Mouse (Mus musculus) liver, embryonic 16.5 days (tissue): Measurements from ENCODE around the gene Pusl1. TPM values are rescaled to one million over a fixed set of nuclear protein-coding genes. Genes with fewer than 3 reads are reported as not detected.

Experiments
- ATAC-seq: fragments of 200-750 bp; cut with Nextera tagmentation; 2 replicates; pipeline ENCODE4 v1.8.0; 2017; ENCODE audit warnings: low read depth, mild to moderate bottlenecking, moderate number of reproducible peaks, moderate library complexity
- H3K27ac ChIP-seq: fragments of 300-500 bp; sonication (generic); 2 replicates; pipeline ENCODE4 v1.5.1; 2014; ENCODE audit warnings: mild to moderate bottlenecking, low read length
- H3K27me3 ChIP-seq: fragments of 300-500 bp; sonication (generic); 2 replicates; pipeline ENCODE4 v1.6.1; 2014; ENCODE audit warnings: low read depth, low read length, mixed read lengths; ENCODE audit not compliant: control insufficient read depth, insufficient read depth
- H3K36me3 ChIP-seq: fragments of 300-500 bp; sonication (generic); 2 replicates; pipeline ENCODE4 v1.6.1; 2014; ENCODE audit warnings: mild to moderate bottlenecking; ENCODE audit not compliant: control insufficient read depth, insufficient read depth
- H3K4me1 ChIP-seq: fragments of 300-500 bp; sonication (generic); 2 replicates; pipeline ENCODE4 v1.6.1; 2014; ENCODE audit warnings: low read depth, low read length, mixed read lengths; ENCODE audit not compliant: control insufficient read depth
- H3K4me2 ChIP-seq: fragments of 300-500 bp; sonication (generic); 2 replicates; pipeline ENCODE4 v1.6.1; 2014; ENCODE audit warnings: low read depth, low read length, mixed read lengths
- H3K4me3 ChIP-seq: fragments of 300-500 bp; sonication (generic); 2 replicates; pipeline ENCODE4 v1.5.1; 2014; ENCODE audit warnings: low read depth, mild to moderate bottlenecking, low read length
- H3K9ac ChIP-seq: fragments of 300-500 bp; sonication (generic); 2 replicates; pipeline ENCODE4 v1.6.1; 2014; ENCODE audit warnings: low read depth, low read length
- H3K9me3 ChIP-seq: fragments of 300-500 bp; sonication (generic); replicated peaks from 2 replicates; pipeline ENCODE4 v1.6.1; 2016; ENCODE audit warnings: low read length; ENCODE audit not compliant: control insufficient read depth
- WGBS: fragments of 180-500 bp; shearing (Covaris S2); extraction: QIAGEN DNeasy Blood & Tissue Kit; methylation state at CpG from one replicate; pipeline ENCODE4 v1.1.7; 2014; ENCODE audit not compliant: insufficient replicate concordance; 5-methylcytosine and 5-hydroxymethylcytosine counted together
- polyA plus RNA-seq: library from polyadenylated mRNA; unstranded; fragments of >200 nt; fragmentation: Nextera tagmentation; extraction: Ambion mirVana; gene quantifications from 2 replicates; pipeline ENCODE4 v1.2.1, GENCODE M21; 2015

Pusl1 gene
- polyA plus RNA-seq, 1 experiment from 2014 or later, result 13.4 TPM

DNA sequence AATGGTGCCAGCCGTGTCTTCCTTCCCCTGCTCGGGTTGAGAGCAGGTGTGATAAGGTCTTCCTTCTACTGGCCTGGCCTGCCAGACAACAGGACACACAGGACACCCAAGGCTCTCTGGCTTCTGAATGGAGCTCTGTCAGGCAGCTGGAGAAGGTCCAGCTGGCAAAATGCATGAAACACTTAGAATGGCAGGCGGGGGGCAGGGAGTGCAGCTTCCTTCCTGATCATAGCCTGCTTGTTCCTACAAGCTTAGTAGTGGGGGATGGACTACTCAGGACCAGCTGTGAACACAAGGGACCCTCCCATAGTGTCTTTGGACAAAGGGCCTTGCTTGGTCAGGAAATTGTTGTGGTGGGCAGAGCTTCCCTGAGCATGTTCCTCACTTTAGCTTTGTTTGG, 9.6 kb upstream of the Pusl1 start:
- Histone ChIP-seq H3K9me3 (no peaks in the 10 kb centered on the region), H3K36me3 (peaks cover 40% of the 10 kb centered on the region), H3K27ac (no peak overlapping the region), H3K27me3 (no peaks in the 10 kb centered on the region), H3K9ac (no peak overlapping the region), H3K4me3 (no peak overlapping the region), H3K4me2 (no peak overlapping the region), H3K4me1 (no peaks in the 10 kb centered on the region)
- ATAC-seq, result no peak
- 56% methylated on average over 3 of the region's 3 CpGs for WGBS

DNA sequence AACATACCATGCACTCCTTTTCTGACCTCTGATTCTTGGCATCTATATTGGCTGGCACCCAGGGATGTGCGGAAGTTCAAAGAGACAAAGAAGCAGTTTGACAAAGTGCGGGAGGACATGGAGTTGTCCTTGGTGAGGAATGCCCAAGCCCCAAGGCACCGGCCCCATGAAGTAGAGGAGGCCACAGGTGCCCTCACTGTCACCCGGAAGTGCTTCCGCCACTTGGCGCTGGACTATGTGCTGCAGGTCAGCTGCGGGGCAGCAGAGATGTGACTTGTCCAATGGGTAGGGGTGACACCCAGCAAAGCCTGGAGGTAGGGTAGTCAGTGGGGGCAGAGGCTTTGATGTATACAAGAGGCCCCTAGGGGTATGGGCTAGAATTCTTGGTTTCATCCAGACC, 7.8 kb upstream of the Pusl1 start:
- 90% methylated on average over 7 of the region's 7 CpGs for WGBS
- H3K4me1 ChIP-seq, result peaks cover 11% of the 10 kb centered on the region
- no peak overlapping the region for H3K4me2 ChIP-seq
- peaks cover 40% of the 10 kb centered on the region for H3K36me3 ChIP-seq
- H3K4me3 ChIP-seq, result no peak overlapping the region
- no peak overlapping the region for H3K27ac ChIP-seq
- ATAC-seq, result no peak
- H3K9ac ChIP-seq, result no peak overlapping the region
- H3K27me3 ChIP-seq, result no peaks in the 10 kb centered on the region
- H3K9me3 ChIP-seq, result no peaks in the 10 kb centered on the region

DNA sequence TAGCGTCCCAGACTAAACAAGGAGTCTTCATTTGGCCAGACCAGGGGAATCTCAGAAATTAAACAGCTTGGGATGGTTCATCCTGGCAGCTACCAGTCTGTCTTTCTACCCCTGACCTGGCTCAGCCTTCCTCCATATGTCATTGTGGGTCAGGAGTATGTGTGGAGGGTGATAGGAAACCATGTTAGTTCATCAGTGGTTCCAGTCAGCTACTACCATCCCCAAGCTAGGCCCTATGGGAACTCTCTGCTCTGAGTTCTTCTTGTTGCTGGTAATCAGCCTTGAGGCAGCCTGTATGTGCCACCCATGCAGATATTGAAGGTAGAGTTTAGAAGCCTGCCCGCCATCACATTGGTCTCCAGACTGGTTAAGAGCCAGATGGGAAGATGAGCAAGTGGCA, 6.7 kb upstream of the Pusl1 start:
- H3K27ac ChIP-seq, result no peak overlapping the region
- no peaks in the 10 kb centered on the region for H3K27me3 ChIP-seq
- H3K36me3 ChIP-seq, result peaks cover 32% of the 10 kb centered on the region
- no peak for ATAC-seq
- no peak overlapping the region for H3K4me2 ChIP-seq
- WGBS, result 73% methylated on average over 2 of the region's 2 CpGs
- H3K4me1 ChIP-seq, result peaks cover 22% of the 10 kb centered on the region
- no peaks in the 10 kb centered on the region for H3K9me3 ChIP-seq
- no peak overlapping the region for H3K4me3 ChIP-seq
- no peak overlapping the region for H3K9ac ChIP-seq

DNA sequence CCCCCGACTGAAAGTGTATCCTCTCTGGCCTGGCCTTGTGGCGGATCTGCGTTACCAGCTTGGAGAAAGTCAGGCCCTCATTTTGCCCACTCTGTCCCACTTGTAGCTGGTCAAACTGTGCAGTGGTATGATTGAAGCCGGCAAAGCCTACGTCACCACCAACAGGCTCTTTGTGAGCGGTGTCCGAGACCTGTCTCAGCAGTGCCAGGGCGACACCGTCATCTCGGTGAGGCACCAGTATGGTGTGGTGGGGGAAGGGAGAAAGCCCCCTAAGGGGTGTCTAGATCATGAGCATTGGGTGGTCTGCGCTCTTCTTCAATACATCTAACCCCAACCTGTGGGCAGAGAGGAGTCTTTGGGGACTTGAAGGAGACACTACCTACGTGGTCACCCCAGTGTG, 4.9 kb upstream of the Pusl1 start:
- peaks cover 26% of the 10 kb centered on the region for H3K36me3 ChIP-seq
- no peak overlapping the region for H3K4me3 ChIP-seq
- H3K4me1 ChIP-seq, result peaks cover 31% of the 10 kb centered on the region
- no peaks in the 10 kb centered on the region for H3K9me3 ChIP-seq
- no peak for ATAC-seq
- WGBS, result 91% methylated on average over 12 of the region's 12 CpGs
- H3K9ac ChIP-seq, result no peak overlapping the region
- H3K27me3 ChIP-seq, result no peaks in the 10 kb centered on the region
- no peak overlapping the region for H3K4me2 ChIP-seq
- no peak overlapping the region for H3K27ac ChIP-seq

DNA sequence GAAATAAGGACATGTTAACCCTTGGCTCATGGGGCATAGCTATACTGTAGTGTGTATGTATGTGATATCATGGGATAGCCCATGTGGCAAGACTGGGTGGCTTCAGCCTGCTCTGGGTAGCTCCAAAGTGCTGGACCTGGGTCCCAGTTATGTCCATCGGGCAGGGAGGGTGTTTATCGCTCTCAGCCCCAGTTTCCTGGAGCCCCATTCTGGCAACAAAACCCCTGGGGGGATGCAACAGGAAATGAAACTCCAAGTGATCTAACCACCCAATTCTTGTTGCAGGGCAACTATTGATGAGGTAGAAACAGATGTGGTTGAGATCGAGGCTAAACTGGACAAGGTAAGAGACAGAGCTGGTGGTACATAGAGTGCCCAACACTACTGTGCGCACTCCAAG, 4.2 kb upstream of the Pusl1 start:
- Histone ChIP-seq H3K36me3 (peaks cover 24% of the 10 kb centered on the region), H3K27me3 (no peaks in the 10 kb centered on the region), H3K4me2 (no peak overlapping the region), H3K9me3 (no peaks in the 10 kb centered on the region), H3K4me1 (peaks cover 37% of the 10 kb centered on the region), H3K9ac (no peak overlapping the region), H3K27ac (no peak overlapping the region), H3K4me3 (no peak overlapping the region)
- no peak for ATAC-seq
- 78% methylated on average over 4 of the region's 4 CpGs for WGBS

DNA sequence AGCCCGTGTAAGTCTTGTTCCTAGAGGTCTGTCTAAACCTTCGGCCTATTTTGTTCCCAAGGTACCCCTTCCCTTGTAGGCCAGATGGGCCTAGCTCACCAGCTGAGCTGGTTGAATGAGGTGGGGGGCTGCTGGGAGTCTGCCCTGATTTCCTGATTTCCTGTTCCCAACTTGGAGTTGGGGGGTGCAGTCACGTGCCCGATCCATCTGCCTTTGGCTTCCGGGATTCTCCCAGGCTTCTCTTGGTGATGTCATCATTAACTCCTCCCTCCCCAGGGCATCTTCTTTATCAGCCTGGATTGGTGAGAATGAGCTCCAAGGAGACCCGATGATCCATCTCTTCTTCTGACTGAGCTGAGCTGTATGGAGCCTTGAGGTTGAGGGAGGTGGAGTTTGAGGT, 3.6 kb upstream of the Pusl1 start:
- Histone ChIP-seq H3K9ac (no peak overlapping the region), H3K4me3 (no peak overlapping the region), H3K36me3 (peaks cover 18% of the 10 kb centered on the region), H3K4me1 (peaks cover 41% of the 10 kb centered on the region), H3K27me3 (no peaks in the 10 kb centered on the region), H3K27ac (no peak overlapping the region), H3K4me2 (no peak overlapping the region), H3K9me3 (no peaks in the 10 kb centered on the region)
- no peak for ATAC-seq
- 73% methylated on average over 6 of the region's 6 CpGs for WGBS

DNA sequence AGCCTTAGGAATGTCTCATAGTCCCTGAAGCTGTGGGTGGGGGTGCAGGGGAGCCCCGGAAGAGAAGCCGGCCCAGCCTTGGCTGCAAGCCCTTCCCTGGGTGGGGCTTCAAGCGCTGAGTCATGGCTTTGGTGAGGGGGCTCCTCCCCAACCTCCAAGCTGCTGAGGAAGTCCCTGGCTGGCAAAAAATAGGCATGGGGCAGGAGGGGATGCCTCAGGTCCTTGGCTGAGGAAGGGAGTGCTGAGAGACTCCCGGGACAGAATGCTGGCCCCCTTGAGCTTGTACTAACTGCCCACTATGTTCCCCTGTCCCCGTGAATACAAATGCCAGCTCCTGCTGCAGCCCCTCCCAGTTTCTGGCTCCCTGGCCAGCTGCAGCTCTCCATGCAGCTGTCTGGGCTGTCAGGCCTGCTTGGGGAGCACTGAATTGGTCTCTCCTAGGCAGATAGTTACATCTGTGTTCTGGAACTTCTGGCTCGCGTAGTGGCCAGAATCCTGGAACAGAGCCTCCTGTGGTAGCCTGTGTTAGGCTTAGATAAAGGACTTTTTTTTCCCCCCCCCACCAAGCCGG, 2.8 kb upstream of the Pusl1 start:
- Histone ChIP-seq H3K4me1 (peaks cover 41% of the 10 kb centered on the region), H3K27me3 (no peaks in the 10 kb centered on the region), H3K4me2 (peak overlapping the region; percentile 100), H3K36me3 (peaks cover 14% of the 10 kb centered on the region), H3K9me3 (no peaks in the 10 kb centered on the region), H3K4me3 (peak overlapping the region; percentile 81), H3K9ac (peak overlapping the region; percentile 56), H3K27ac (peak overlapping the region; percentile 66)
- 9% methylated on average over 8 of the region's 8 CpGs for WGBS
- peak; percentile 28 for ATAC-seq

DNA sequence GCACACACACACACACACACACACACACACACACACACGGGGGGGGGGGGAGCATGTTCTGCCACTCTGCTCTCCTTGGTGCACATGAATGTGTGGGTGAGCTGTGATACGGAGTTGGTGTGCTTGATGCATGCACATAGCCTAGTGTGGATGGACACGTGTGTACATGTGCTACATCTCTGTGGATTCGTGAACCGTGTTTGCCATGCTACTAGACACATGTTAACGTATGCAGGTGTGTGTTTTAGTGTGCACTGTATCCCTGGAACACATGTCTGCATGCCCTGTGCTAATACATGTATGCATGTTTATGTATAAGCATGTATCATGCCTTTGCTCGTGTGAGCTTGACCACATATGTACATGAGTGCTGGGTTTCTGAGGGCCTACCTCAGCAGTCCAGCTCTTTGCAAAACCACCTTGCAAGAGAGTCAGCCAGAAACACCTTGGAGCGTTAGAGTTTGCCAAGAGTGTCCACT, 1.7 kb upstream of the Pusl1 start:
- Histone ChIP-seq H3K9ac (peak overlapping the region; percentile 56), H3K36me3 (peaks cover 13% of the 10 kb centered on the region), H3K4me3 (peak overlapping the region; percentile 81), H3K27ac (peak overlapping the region; percentile 5; the same call in 1 of the 2 replicates), H3K4me2 (peak overlapping the region; percentile 100), H3K9me3 (no peaks in the 10 kb centered on the region), H3K4me1 (peaks cover 41% of the 10 kb centered on the region), H3K27me3 (no peaks in the 10 kb centered on the region)
- no peak for ATAC-seq
- 69% methylated on average over 8 of the region's 8 CpGs for WGBS

DNA sequence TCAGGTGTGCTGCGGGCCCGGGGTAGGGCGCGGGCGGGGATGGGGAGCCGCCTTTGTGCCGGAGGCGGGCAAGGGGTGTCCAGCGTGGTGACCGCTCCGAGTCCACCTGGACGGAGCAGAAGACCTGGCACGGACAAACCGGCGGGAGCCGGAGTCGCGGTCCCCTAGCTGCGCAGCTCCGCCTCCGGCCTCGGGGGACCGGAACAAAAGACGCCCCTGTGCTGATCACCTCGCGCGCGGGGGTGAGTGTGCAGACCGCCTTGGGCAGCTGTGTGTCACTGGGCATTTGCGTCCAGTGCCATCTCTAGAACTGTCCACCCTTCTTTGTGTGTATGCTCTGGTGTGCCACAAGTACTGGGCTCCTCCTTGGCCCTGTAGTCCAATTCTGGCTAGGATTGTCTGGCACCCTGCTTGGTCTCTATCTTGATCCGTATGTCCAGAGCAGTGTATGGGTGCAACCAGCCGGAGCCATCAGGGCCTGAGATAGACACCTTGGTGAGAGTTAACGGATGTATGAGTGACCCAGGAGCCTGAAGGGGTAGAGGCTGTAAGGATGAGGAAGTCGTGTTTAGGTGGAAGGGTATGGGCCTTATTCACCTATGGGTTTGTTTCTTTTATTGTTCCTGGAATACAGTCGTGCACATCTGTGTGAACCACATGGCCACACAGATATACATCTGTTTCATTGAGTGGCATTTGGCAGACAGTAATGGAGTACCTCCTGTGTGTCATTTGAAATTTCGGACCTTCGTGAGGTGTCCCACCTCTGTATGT, 1.0 kb upstream of the Pusl1 start:
- peak; percentile 8 for ATAC-seq
- no peaks in the 10 kb centered on the region for H3K27me3 ChIP-seq
- peak overlapping the region; percentile 89 for H3K9ac ChIP-seq
- peaks cover 17% of the 10 kb centered on the region for H3K36me3 ChIP-seq
- WGBS, result 4% methylated on average over 37 of the region's 37 CpGs
- H3K27ac ChIP-seq, result peak overlapping the region; percentile 95
- peaks cover 41% of the 10 kb centered on the region for H3K4me1 ChIP-seq
- H3K4me3 ChIP-seq, result peak overlapping the region; percentile 81
- no peaks in the 10 kb centered on the region for H3K9me3 ChIP-seq
- H3K4me2 ChIP-seq, result peak overlapping the region; percentile 100
